Mouse (Mus musculus): ENCODE measurements around the gene Arl4c. TPM values are rescaled to one million over a fixed set of nuclear protein-coding genes. Genes with fewer than 3 reads are reported as not detected.
A peak's percentile ranks its signal among the peaks of the same experiment; 100 is the strongest.

Arl4c gene
- 57.7 and 64.0 TPM in 2 replicates for total RNA-seq (2017)

DNA sequence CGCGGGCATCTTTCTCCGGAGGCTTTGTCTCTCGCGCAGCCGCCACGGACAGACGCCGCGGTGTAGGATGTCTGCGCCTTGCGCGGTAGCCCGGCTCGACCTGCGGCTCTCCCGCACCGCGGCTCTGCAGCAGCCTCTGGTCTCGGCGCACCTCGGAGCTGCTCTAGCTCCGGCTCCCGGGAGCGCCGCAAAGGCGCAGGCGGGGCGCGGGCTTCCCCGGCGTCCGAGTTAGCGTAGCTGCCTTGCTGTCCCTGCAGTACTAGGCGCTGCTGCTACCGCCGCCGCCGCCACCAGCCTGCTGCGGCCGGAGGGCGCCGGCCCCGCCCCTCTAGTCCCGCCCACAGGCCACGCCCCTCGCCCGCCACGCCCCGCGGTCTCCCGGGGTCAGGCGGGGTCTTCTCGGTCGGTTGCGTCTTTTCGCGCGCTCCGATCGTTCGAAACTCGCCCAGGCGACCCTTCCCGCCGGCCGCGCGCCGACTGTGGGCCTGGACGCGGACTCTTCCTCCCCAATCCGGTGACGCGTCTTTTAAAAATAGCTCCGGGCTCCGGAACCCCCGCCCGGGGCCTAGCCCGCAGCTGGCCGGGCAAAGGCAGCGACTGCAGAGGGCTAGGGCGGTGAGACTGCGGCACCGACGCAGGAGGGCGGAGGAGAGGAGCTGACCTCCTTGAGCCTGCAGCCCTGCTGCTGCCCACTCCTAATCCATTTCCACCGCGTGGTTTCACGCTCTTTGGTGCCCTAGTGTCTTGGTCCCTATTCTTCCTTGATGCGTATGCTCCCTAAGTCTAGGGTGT lies at the start of gene Arl4c:
Arl4c (minus strand) TSS at position 352 of the 792 bp plus-strand sequence.
- peak; percentile 37 for ATAC-seq (ENCODE audit: extremely low read depth, insufficient number of reproducible peaks, low FRiP score, poor library complexity, severe bottlenecking)

DNA sequence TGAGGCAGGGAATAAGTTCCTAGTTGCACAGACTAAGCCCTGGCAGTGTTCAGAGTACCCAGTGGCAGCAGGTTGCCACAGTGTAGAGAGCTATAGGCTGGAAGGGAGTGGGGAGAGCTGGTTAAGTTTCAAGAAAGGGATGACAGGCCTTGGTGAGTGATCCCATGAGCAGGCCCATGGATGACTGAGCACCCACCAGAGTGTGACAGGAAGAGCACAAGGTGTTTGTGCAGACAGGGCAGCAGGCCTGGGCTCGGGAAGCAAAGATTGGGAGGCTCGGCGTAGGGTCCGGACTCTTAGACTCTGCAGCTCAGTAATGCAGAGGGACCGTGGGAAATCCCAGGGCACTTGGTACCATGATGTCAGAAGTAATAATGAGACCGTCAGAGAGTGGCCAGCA lies 49.3 kb upstream of the Arl4c start:
- no peak for ATAC-seq (ENCODE audit: extremely low read depth, insufficient number of reproducible peaks, low FRiP score, poor library complexity, severe bottlenecking)

GRCm38 (mm10) chr1:88750576-88750975 lies 48.6 kb upstream of the Arl4c start:
- ATAC-seq (ENCODE audit: extremely low read depth, insufficient number of reproducible peaks, low FRiP score, poor library complexity, severe bottlenecking), result no peak

- no peak for ATAC-seq (ENCODE audit: extremely low read depth, insufficient number of reproducible peaks, low FRiP score, poor library complexity, severe bottlenecking)
Observed at GRCm38 (mm10) chr1:88750126-88750525, 48.1 kb upstream of the Arl4c start.

DNA sequence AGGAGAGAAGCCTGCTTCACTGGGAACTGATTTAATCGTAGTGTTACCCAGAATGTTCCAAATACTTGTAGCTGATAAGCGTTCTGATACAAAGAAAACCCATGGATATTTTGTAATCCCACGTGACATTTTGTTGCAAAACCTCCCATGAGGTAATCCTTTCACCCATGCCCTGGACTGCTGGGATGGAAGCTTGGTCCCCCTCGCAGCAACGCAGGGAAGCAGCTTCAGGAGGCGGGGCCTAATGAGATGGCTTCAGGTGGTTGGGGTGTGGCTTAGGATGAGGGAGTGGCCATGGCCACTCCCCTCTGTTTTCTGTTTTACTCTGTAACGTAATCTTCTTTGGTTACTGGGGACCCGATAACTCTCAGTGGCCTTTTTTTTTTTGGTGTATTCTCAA lies 47.1 kb upstream of the Arl4c start:
- no peak for ATAC-seq (ENCODE audit: extremely low read depth, insufficient number of reproducible peaks, low FRiP score, poor library complexity, severe bottlenecking)

DNA sequence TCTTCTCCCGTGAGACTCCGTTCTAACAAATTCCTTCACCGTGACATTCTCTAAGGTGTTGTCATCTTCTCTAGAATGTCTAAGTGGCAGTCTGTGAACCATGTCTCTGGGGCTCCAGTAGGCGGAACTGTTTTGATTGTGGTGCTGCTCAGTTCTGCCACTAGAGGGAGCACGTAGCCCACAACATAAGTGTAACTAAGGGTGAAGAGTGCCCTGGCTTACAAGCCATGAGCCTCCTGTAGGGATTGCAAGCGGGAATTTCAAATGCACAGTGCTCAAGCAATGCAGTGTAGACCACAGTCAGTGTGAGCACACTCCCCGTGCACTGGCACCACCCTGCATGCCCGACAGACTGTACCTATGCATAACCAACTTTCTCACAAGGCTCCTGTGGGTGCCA lies 43.2 kb upstream of the Arl4c start:
- peak; percentile 47; the same call in 1 of the 2 replicates for ATAC-seq (ENCODE audit: extremely low read depth, insufficient number of reproducible peaks, low FRiP score, poor library complexity, severe bottlenecking)

GRCm38 (mm10) chr1:88744261-88744660 lies 42.2 kb upstream of the Arl4c start:
- no peak for ATAC-seq (ENCODE audit: extremely low read depth, insufficient number of reproducible peaks, low FRiP score, poor library complexity, severe bottlenecking)

GRCm38 (mm10) chr1:88742372-88742771 lies 40.4 kb upstream of the Arl4c start:
- peak; percentile 33 for ATAC-seq (ENCODE audit: extremely low read depth, insufficient number of reproducible peaks, low FRiP score, poor library complexity, severe bottlenecking)

GRCm38 (mm10) chr1:88739546-88739945 lies 37.5 kb upstream of the Arl4c start:
- no peak for ATAC-seq (ENCODE audit: extremely low read depth, insufficient number of reproducible peaks, low FRiP score, poor library complexity, severe bottlenecking)

GRCm38 (mm10) chr1:88738931-88739330 lies 36.9 kb upstream of the Arl4c start:
- no peak for ATAC-seq (ENCODE audit: extremely low read depth, insufficient number of reproducible peaks, low FRiP score, poor library complexity, severe bottlenecking)

DNA sequence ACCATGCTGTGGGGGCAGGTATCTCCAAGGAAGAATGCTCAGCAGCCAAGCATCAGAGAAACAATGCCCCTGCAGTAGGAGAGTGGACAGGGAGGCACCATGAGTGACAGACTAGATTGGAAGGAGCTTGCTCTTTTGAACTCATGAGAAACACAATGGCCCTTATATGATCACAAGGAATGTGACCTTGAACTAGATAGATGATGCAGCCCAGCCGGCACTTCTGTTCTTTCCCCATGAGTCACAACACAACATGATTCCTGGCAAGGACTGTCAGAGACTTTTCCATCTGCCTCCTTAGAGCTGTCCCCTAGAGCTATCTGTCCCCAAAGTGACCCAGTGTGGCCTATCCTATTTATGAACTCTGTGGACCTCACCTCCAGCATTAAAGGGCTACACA lies 27.5 kb upstream of the Arl4c start:
- no peak for ATAC-seq (ENCODE audit: extremely low read depth, insufficient number of reproducible peaks, low FRiP score, poor library complexity, severe bottlenecking)

DNA sequence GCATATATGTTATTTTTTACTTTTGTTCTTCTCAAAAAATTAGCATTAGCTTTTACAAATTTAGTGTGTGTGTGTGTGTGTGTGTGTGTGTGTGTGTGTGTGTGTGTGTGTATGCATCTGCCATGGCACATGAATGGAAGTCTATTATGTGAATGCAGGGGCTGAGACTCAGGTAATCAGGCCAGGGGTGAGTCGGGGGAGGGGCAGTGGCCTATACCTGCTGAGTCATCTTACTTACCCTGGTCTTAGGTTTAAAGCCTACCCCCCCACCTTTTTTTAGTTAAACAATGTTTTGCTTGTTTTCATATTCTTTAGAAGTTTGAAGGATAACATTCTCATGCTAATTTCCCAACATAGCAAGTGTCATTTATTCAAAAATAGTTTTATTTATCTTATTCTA lies 25.3 kb upstream of the Arl4c start:
- no peak for ATAC-seq (ENCODE audit: extremely low read depth, insufficient number of reproducible peaks, low FRiP score, poor library complexity, severe bottlenecking)

GRCm38 (mm10) chr1:88725716-88726115 lies 23.7 kb upstream of the Arl4c start:
- ATAC-seq (ENCODE audit: extremely low read depth, insufficient number of reproducible peaks, low FRiP score, poor library complexity, severe bottlenecking), result no peak

GRCm38 (mm10) chr1:88720626-88721229 lies 18.7 kb upstream of the Arl4c start:
- no peak for ATAC-seq (ENCODE audit: extremely low read depth, insufficient number of reproducible peaks, low FRiP score, poor library complexity, severe bottlenecking)

- ATAC-seq (ENCODE audit: extremely low read depth, insufficient number of reproducible peaks, low FRiP score, poor library complexity, severe bottlenecking), result no peak
Observed at GRCm38 (mm10) chr1:88718563-88718962, 16.5 kb upstream of the Arl4c start.

- no peak for ATAC-seq (ENCODE audit: extremely low read depth, insufficient number of reproducible peaks, low FRiP score, poor library complexity, severe bottlenecking)
Observed at GRCm38 (mm10) chr1:88717736-88718135, 15.7 kb upstream of the Arl4c start.

- no peak for ATAC-seq (ENCODE audit: extremely low read depth, insufficient number of reproducible peaks, low FRiP score, poor library complexity, severe bottlenecking)
Observed at GRCm38 (mm10) chr1:88712011-88712410, 10.0 kb upstream of the Arl4c start.

GRCm38 (mm10) chr1:88708646-88709305 lies 6.8 kb upstream of the Arl4c start:
- ATAC-seq (ENCODE audit: extremely low read depth, insufficient number of reproducible peaks, low FRiP score, poor library complexity, severe bottlenecking), result no peak

DNA sequence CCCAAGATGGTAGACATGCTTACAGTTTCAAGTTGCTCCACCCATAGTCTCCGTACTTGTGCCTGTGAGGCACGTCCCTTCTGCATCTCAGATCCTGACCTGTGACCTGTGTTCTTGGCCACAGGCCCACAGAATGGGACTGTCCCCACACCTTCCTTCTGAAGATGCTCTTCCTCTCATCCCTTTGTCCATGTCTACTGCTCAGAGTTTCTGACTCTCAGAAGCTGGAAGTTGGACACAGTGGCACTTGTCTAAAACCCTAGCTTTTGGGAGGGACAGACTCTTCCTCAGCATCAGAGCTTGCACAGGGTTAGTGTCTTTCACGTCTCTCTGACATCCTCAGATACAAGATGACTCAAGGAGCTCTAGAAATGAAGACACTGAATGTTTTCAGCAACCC lies 6.2 kb upstream of the Arl4c start:
- no peak for ATAC-seq (ENCODE audit: extremely low read depth, insufficient number of reproducible peaks, low FRiP score, poor library complexity, severe bottlenecking)

DNA sequence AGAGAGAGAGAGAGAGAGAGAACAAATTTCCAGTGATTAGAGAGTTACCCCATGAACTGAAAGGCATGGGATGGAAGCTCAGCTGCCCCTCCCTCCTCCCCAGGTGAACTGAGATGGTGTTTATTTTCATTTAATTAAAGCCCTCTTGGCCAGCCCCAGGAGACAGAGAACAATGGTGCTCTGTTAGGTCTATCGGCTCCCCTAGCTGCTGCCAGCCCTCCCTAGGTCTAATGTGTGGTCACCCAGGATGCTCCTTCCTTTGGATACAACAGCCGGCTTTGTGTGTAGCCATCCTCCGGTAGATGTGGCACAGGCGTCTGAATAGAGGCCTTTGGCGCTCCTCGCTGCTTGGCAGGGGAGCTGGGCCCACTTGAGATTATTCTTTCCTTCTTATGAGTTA lies 5.5 kb upstream of the Arl4c start:
- no peak for ATAC-seq (ENCODE audit: extremely low read depth, insufficient number of reproducible peaks, low FRiP score, poor library complexity, severe bottlenecking)

Measured in neutrophil, adult 5-6 weeks (primary cell).